Mouse (Mus musculus): Measurements from ENCODE around the gene Olfr1198. TPM values are rescaled to one million over a fixed set of nuclear protein-coding genes. Genes with fewer than 3 reads are reported as not detected.

Olfr1198 gene
- polyA plus RNA-seq (2015; fragmentation: Nextera tagmentation; extraction: Ambion mirVana), result not detected in 2 replicates

DNA sequence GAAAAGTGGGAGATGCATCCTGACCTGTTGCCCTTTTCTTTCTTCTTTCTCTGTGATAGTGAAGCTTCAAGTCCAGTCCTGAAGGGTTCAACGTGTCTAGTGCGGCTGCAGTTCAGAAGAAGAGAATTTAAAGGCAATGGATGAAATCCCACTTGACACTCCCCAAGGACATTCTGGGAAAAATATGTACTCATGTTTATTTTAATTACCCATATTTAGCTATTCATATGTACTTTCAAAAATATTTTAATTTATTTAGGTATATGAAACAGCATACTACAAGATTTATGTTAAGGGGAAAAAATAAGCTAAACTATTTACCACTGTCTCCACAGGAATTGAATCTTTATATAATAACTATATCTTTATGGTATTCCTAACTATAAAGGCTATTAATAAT is at the start of gene Olfr1198:
TSS of gene Olfr1198 (minus strand) at position 101 of the 400 bp plus-strand sequence.
- WGBS, result 91% methylated on average over 2 of the region's 2 CpGs
- H3K9ac ChIP-seq, result no peak within 1 kb of the TSS
- no peaks in the 10 kb centered on the region for H3K27me3 ChIP-seq (replicated peaks)
- H3K27ac ChIP-seq, result no peak within 1 kb of the TSS
- H3K36me3 ChIP-seq (replicated peaks), result no peaks in the 10 kb centered on the region
- H3K4me1 ChIP-seq, result no peaks in the 10 kb centered on the region
- H3K9me3 ChIP-seq, result no peaks in the 10 kb centered on the region
- no peak within 1 kb of the TSS for H3K4me2 ChIP-seq
- no peak for ATAC-seq (replicated peaks)
- no peak within 1 kb of the TSS for H3K4me3 ChIP-seq

DNA sequence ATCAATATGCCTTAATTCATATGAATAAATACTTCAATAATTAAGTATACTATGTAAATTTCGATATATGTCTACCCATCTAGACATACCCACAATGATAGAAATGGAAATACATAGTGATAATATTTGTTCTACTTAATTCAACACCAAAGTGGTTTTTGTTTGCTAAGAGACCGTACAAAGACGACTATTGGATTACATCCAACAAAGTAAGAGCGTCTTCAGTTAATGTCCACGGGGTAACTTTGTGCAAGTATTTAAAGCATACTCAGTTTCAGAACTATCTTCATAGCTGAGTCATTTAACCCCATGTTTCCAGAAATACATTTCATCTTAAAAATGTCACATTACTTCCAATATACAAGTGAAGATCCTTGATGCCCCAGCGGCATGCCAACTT is 41.6 kb upstream of the Olfr1198 start, which contains the start of gene Olfr1201:
TSS of gene Olfr1201 (plus strand) at position 301 of the 400 bp plus-strand sequence.
- no peak within 1 kb of the TSS for H3K4me2 ChIP-seq
- H3K9ac ChIP-seq, result no peak within 1 kb of the TSS
- no peaks in the 10 kb centered on the region for H3K36me3 ChIP-seq (replicated peaks)
- no peak for ATAC-seq (replicated peaks)
- H3K9me3 ChIP-seq, result no peaks in the 10 kb centered on the region
- WGBS, result 86% methylated on average over 6 of the region's 6 CpGs
- no peaks in the 10 kb centered on the region for H3K27me3 ChIP-seq (replicated peaks)
- H3K27ac ChIP-seq, result no peak within 1 kb of the TSS
- no peak within 1 kb of the TSS for H3K4me3 ChIP-seq
- no peaks in the 10 kb centered on the region for H3K4me1 ChIP-seq

DNA sequence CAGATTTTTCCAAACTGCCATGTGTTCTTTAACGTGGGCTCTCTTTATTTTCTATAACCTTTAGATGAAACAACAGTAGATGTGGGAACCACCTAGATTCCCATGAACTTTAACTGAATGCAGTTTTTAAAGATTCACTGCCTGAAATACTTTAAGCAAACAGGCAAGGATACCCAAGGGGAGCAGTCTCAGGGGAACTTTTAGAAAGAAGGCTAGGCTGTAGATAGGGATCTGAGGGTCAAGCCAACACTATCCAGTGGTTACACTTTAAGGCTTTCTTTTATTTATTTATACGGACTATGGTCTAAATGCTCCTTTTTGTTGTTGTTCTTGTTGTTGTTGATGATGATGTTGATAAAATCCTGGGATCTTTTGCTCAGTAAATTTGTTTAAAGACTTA is 19.2 kb upstream of the Olfr1198 start, which contains the start of gene Olfr1200:
TSS of gene Olfr1200 (minus strand) at position 101 of the 400 bp plus-strand sequence.
- Histone ChIP-seq H3K9me3 (no peaks in the 10 kb centered on the region), H3K4me2 (no peak within 1 kb of the TSS), H3K27me3 (replicated peaks) (no peaks in the 10 kb centered on the region), H3K27ac (no peak within 1 kb of the TSS), H3K4me1 (no peaks in the 10 kb centered on the region), H3K4me3 (no peak within 1 kb of the TSS), H3K36me3 (replicated peaks) (no peaks in the 10 kb centered on the region), H3K9ac (no peak within 1 kb of the TSS)
- WGBS, result 82% methylated on average over 2 of the region's 2 CpGs
- no peak for ATAC-seq (replicated peaks)

DNA sequence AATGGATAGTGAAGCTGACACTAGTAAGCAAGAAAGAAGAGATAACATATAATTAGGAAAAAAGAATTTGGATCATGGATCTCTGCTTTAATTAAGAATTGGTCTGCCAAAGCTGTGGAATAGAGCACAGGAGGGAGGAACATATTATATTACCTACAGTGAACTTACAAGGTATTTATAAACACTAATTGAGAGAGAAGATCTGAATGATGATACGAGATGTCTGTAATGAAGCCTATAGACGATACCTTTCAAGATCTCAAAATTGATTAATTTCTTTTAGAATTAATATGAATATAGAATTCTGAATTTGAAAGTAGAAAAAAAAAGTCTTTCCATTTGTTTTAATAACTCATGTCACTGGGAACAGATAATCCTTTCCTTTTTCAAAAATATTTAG is 9.2 kb upstream of the Olfr1198 start, which contains the start of gene Olfr1199:
TSS of gene Olfr1199 (minus strand) at position 101 of the 400 bp plus-strand sequence.
- no peaks in the 10 kb centered on the region for H3K9me3 ChIP-seq
- no peak within 1 kb of the TSS for H3K4me2 ChIP-seq
- no peaks in the 10 kb centered on the region for H3K27me3 ChIP-seq (replicated peaks)
- H3K9ac ChIP-seq, result no peak within 1 kb of the TSS
- no peaks in the 10 kb centered on the region for H3K36me3 ChIP-seq (replicated peaks)
- H3K4me1 ChIP-seq, result no peaks in the 10 kb centered on the region
- 97% methylated on average over 2 of the region's 2 CpGs for WGBS
- no peak for ATAC-seq (replicated peaks)
- H3K4me3 ChIP-seq, result no peak within 1 kb of the TSS
- no peak within 1 kb of the TSS for H3K27ac ChIP-seq

DNA sequence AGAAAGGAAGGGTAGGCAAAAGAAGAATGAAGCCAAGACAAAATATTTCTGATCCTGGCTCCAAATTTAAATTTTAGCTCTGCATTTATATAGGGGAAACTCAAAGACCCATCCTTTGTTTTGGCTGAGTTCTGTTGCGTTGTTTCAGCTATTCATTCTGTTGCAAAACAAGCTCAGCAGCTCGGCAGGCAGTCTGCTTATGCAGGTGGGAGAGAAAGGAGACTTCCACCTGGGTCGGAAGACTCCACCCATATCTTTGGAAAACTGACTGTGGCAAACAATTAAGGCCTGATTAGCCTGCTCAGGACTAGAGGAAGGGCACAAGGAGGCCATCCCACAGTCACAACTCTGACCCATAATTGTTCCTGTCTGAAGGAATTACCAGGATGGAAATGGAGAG is 7.8 kb downstream of the Olfr1198 start:
- ATAC-seq (replicated peaks), result no peak
- Histone ChIP-seq H3K27ac (no peak overlapping the region), H3K4me3 (no peak overlapping the region), H3K9ac (no peak overlapping the region), H3K4me2 (no peak overlapping the region), H3K27me3 (replicated peaks) (no peaks in the 10 kb centered on the region), H3K9me3 (no peaks in the 10 kb centered on the region), H3K4me1 (no peaks in the 10 kb centered on the region), H3K36me3 (replicated peaks) (no peaks in the 10 kb centered on the region)
- WGBS, result 74% methylated on average over 3 of the region's 3 CpGs

DNA sequence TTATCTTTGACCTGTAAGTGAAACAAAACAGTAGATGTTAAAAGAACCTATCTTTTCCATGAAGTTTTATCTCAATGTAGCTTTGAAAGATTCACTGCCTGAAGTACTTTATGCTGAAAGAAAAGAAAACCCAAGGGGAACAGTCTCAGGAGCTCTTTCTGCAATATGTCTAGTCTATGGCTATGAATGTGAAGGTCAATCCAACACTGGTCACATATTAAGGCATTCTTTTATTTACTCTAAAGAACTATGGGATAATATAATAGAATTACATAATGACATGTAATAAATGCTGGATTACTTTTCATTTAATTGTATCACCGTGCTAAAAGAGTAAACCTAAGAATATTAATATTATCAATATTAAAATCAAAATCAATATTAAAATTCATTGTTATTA is 18.9 kb downstream of the Olfr1198 start, which contains the start of gene Olfr1197:
TSS of gene Olfr1197 (minus strand) at position 101 of the 400 bp plus-strand sequence.
- H3K9ac ChIP-seq, result no peak within 1 kb of the TSS
- no peak within 1 kb of the TSS for H3K4me3 ChIP-seq
- no peaks in the 10 kb centered on the region for H3K9me3 ChIP-seq
- ATAC-seq (replicated peaks), result no peak
- H3K4me2 ChIP-seq, result no peak within 1 kb of the TSS
- no peaks in the 10 kb centered on the region for H3K4me1 ChIP-seq
- H3K27me3 ChIP-seq (replicated peaks), result no peaks in the 10 kb centered on the region
- H3K27ac ChIP-seq, result no peak within 1 kb of the TSS
- no peaks in the 10 kb centered on the region for H3K36me3 ChIP-seq (replicated peaks)
- WGBS, result 83% methylated on average over 1 of the region's 1 CpGs

DNA sequence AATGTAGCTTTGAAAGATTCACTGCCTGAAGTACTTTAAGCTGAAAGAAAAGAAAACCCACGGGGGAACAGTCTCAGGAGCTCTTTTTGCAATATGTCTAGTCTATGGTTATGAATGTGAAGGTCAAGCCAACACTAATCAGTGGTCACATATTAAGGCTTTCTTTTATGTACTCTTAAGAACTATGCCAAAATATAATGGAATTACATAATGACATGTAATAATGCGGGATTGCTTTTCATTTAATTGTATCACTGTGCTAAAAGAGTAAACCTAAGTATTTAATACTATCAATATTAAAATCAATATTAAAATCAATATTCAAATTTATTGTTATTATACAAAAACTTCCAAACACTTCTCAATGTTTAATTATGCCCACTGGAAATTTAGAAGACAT is 46.7 kb downstream of the Olfr1198 start, which contains the start of gene Olfr1196:
TSS of gene Olfr1196 (minus strand) at position 101 of the 400 bp plus-strand sequence.
- Histone ChIP-seq H3K4me3 (no peak within 1 kb of the TSS), H3K4me2 (no peak within 1 kb of the TSS), H3K36me3 (replicated peaks) (no peaks in the 10 kb centered on the region), H3K9ac (no peak within 1 kb of the TSS), H3K9me3 (no peaks in the 10 kb centered on the region), H3K4me1 (no peaks in the 10 kb centered on the region), H3K27me3 (replicated peaks) (no peaks in the 10 kb centered on the region), H3K27ac (no peak within 1 kb of the TSS)
- no peak for ATAC-seq (replicated peaks)
- 80% methylated on average over 2 of the region's 2 CpGs for WGBS

Other genes starting within 250 kb of the Olfr1198 start
- gene Olfr1186, start 232.8 kb downstream of the Olfr1198 start, polyA plus RNA-seq (2015; fragmentation: Nextera tagmentation; extraction: Ambion mirVana), result not detected in 2 replicates
- gene Olfr1188, start 194.4 kb downstream of the Olfr1198 start, polyA plus RNA-seq (2015; fragmentation: Nextera tagmentation; extraction: Ambion mirVana), result not detected in 2 replicates
- gene Olfr1189, start 164.9 kb downstream of the Olfr1198 start, polyA plus RNA-seq (2015; fragmentation: Nextera tagmentation; extraction: Ambion mirVana), result not detected in 2 replicates
- not detected in 2 replicates for gene Olfr1191-ps1, start 110.8 kb downstream of the Olfr1198 start, polyA plus RNA-seq (2015; fragmentation: Nextera tagmentation; extraction: Ambion mirVana)
- not detected in 2 replicates for gene Olfr1192-ps1, start 102.9 kb downstream of the Olfr1198 start, polyA plus RNA-seq (2015; fragmentation: Nextera tagmentation; extraction: Ambion mirVana)
- gene Olfr1193, start 75.7 kb downstream of the Olfr1198 start, polyA plus RNA-seq (2015; fragmentation: Nextera tagmentation; extraction: Ambion mirVana), result not detected in 2 replicates
- not detected in 2 replicates for gene Olfr1195, start 62.2 kb downstream of the Olfr1198 start, polyA plus RNA-seq (2015; fragmentation: Nextera tagmentation; extraction: Ambion mirVana)
- gene Olfr1196, start 46.8 kb downstream of the Olfr1198 start, polyA plus RNA-seq (2015; fragmentation: Nextera tagmentation; extraction: Ambion mirVana), result not detected in 2 replicates
- not detected in 2 replicates for gene Olfr1197, start 19.0 kb downstream of the Olfr1198 start, polyA plus RNA-seq (2015; fragmentation: Nextera tagmentation; extraction: Ambion mirVana)
- gene Olfr1199, start 9.1 kb upstream of the Olfr1198 start, polyA plus RNA-seq (2015; fragmentation: Nextera tagmentation; extraction: Ambion mirVana), result not detected in 2 replicates
- not detected in 2 replicates for gene Olfr1200, start 19.1 kb upstream of the Olfr1198 start, polyA plus RNA-seq (2015; fragmentation: Nextera tagmentation; extraction: Ambion mirVana)
- gene Olfr1201, start 41.7 kb upstream of the Olfr1198 start, polyA plus RNA-seq (2015; fragmentation: Nextera tagmentation; extraction: Ambion mirVana), result not detected in 2 replicates
- gene Olfr1202, start 63.1 kb upstream of the Olfr1198 start, polyA plus RNA-seq (2015; fragmentation: Nextera tagmentation; extraction: Ambion mirVana), result not detected in 2 replicates
- gene Olfr1205, start 78.4 kb upstream of the Olfr1198 start, polyA plus RNA-seq (2015; fragmentation: Nextera tagmentation; extraction: Ambion mirVana), result not detected in 2 replicates
- gene Olfr1204, start 97.9 kb upstream of the Olfr1198 start, polyA plus RNA-seq (2015; fragmentation: Nextera tagmentation; extraction: Ambion mirVana), result not detected in 2 replicates
- gene Olfr1206, start 111.9 kb upstream of the Olfr1198 start, polyA plus RNA-seq (2015; fragmentation: Nextera tagmentation; extraction: Ambion mirVana), result not detected in 2 replicates
- not detected in 2 replicates for gene Olfr1208, start 150.9 kb upstream of the Olfr1198 start, polyA plus RNA-seq (2015; fragmentation: Nextera tagmentation; extraction: Ambion mirVana)
- not detected in 2 replicates for gene Olfr1209, start 163.8 kb upstream of the Olfr1198 start, polyA plus RNA-seq (2015; fragmentation: Nextera tagmentation; extraction: Ambion mirVana)
- gene Olfr1211, start 186.7 kb upstream of the Olfr1198 start, polyA plus RNA-seq (2015; fragmentation: Nextera tagmentation; extraction: Ambion mirVana), result not detected in 2 replicates
- not detected in 2 replicates for gene Olfr1212, start 202.6 kb upstream of the Olfr1198 start, polyA plus RNA-seq (2015; fragmentation: Nextera tagmentation; extraction: Ambion mirVana)
- gene Gm13762, start 228.9 kb upstream of the Olfr1198 start, polyA plus RNA-seq (2015; fragmentation: Nextera tagmentation; extraction: Ambion mirVana), result not detected in 2 replicates
- not detected in 2 replicates for gene Olfr1214, start 241.3 kb upstream of the Olfr1198 start, polyA plus RNA-seq (2015; fragmentation: Nextera tagmentation; extraction: Ambion mirVana)